In the genomic region with DNA sequence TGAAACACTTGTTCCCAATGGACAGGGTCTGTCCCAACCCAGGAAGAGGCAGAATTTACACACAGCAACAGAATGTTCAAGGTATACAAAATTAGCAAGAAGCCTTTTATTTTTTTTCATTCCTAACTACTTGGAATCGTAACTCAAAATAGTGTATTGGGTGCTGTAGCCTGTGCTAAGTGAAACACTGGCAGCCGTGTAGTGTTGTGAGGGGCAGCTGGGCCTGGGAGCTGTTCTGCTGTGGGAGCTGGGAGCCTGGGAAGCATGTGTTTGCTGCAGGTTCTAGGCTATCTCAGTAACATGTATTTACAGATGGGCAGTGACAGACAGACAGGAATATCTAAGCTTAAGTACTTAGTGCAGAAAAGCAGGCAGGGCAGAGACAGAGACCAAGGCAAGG, we compare ENCODE assay signal across 30 mouse cellular contexts. TPM values are rescaled to one million over a fixed set of nuclear protein-coding genes. Genes with fewer than 3 reads are reported as not detected.
DNase-seq lines count a peak whose midpoint lies in the region; ATAC-seq and TF ChIP-seq lines count a peak whose summit lies in the region.
"Had no signal": no experiment of that assay in that cellular context is flagged by ENCODE, and none has a peak within 500 bp of the region (broad histone marks: within the 10 kb centered on the region; RNA-seq: fewer than 3 reads in every experiment).

No protein-coding gene starts in this region.

- H3K4me1 ChIP-seq in hindbrain, postnatal 0 days (ENCODE audit: insufficient read depth, low read length) = peaks cover 6% of the 10 kb centered on the region; the same call in 1 of the 2 replicates
- H3K4me1 ChIP-seq in hindbrain, embryonic 12.5 days = peaks cover 4% of the 10 kb centered on the region; the same call in 1 of the 2 replicates
- H3K4me1 ChIP-seq: embryonic facial prominence, embryonic 10.5 days; heart, embryonic 10.5 days; heart, embryonic 13.5 days had no signal

- intact Hi-C loops in left cerebral cortex, postnatal 14 days (cut with DNase I) = no loop called here

- no peaks in the 10 kb centered on the region for H3K27me3 ChIP-seq in hindbrain, postnatal 0 days (ENCODE audit: insufficient read depth, low read length)
- H3K27me3 ChIP-seq in hindbrain, embryonic 12.5 days = no peaks in the 10 kb centered on the region
- H3K27me3 ChIP-seq: embryonic facial prominence, embryonic 13.5 days; forebrain, embryonic 12.5 days; heart, embryonic 13.5 days; hindbrain, embryonic 15.5 days had no signal

- WGBS in hindbrain, postnatal 0 days = 78% methylated on average over 2 of the region's 2 CpGs
- WGBS in hindbrain, embryonic 12.5 days = 92% methylated on average over 2 of the region's 2 CpGs

- no peak for ATAC-seq in hindbrain, postnatal 0 days
- no peak for ATAC-seq in hindbrain, embryonic 12.5 days (ENCODE audit: low FRiP score)
- ATAC-seq: CD4-positive, CD25-positive, alpha-beta regulatory T cell, adult 4 months; forebrain, embryonic 16.5 days had no signal

- H3K27ac ChIP-seq in hindbrain, postnatal 0 days = 0 out of 2 replicates have a peak overlapping the region, but pooled peaks have one; percentile 1
- no peak overlapping the region for H3K27ac ChIP-seq in hindbrain, embryonic 12.5 days
- H3K27ac ChIP-seq: embryonic facial prominence, embryonic 10.5 days; embryonic facial prominence, embryonic 13.5 days; forebrain, embryonic 12.5 days; heart, adult 2 months; heart, embryonic 10.5 days; heart, embryonic 13.5 days; hindbrain, embryonic 15.5 days had no signal

- H3K4me2 ChIP-seq in hindbrain, postnatal 0 days (ENCODE audit: low read depth, low read length) = no peak overlapping the region
- H3K4me2 ChIP-seq in hindbrain, embryonic 12.5 days (replicated peaks) = no peak overlapping the region
- H3K4me2 ChIP-seq: embryonic facial prominence, embryonic 13.5 days; forebrain, embryonic 12.5 days; heart, embryonic 13.5 days; hindbrain, embryonic 15.5 days had no signal

- H3K9ac ChIP-seq in hindbrain, postnatal 0 days (replicated peaks; ENCODE audit: low read length) = no peak overlapping the region
- no peak overlapping the region for H3K9ac ChIP-seq in hindbrain, embryonic 12.5 days
- H3K9ac ChIP-seq: embryonic facial prominence, embryonic 13.5 days; forebrain, embryonic 12.5 days; heart, embryonic 13.5 days; hindbrain, embryonic 15.5 days had no signal

- no peaks in the 10 kb centered on the region for H3K36me3 ChIP-seq in hindbrain, postnatal 0 days (ENCODE audit: insufficient read depth, low read length)
- peaks cover 3% of the 10 kb centered on the region for H3K36me3 ChIP-seq in hindbrain, embryonic 12.5 days
- H3K36me3 ChIP-seq: embryonic facial prominence, embryonic 13.5 days; forebrain, embryonic 12.5 days; heart, embryonic 10.5 days; heart, embryonic 13.5 days; hindbrain, embryonic 15.5 days had no signal

- no peak for DNase-seq in hindbrain, postnatal 0 days (ENCODE audit: low spot score)
- peak; percentile 29 to 63 for DNase-seq in left cerebral cortex, postnatal 14 days (ENCODE audit: low spot score in 2 of 2)
- no peak for DNase-seq in left cerebral cortex, adult 8-10 months (ENCODE audit: low spot score in 2 of 2)
- peak; percentile 24 for DNase-seq in right cerebral cortex, postnatal 25 days
- no peak for DNase-seq in right cerebral cortex, postnatal 36 days (ENCODE audit: low spot score in 2 of 2)
- DNase-seq: adrenal gland, adult 2 months; adrenal gland, postnatal 14 days; cerebellum, adult 11-12 months; cerebellum, adult 8-10 months; cerebellum, postnatal 10 days; cerebellum, postnatal 36 days; embryo, embryonic 11 days; gastrocnemius, postnatal 10 days; gastrocnemius, postnatal 36 days; heart, adult 2 months; heart, postnatal 14 days; heart, postnatal 4 days had no signal

- no peak for TF ChIP-seq CTCF in hindbrain, postnatal 0 days (IDR thresholded peaks at IDR 0.05; ENCODE audit: low read depth)

- H3K4me3 ChIP-seq in hindbrain, postnatal 0 days (ENCODE audit: low read length) = no peak overlapping the region
- no peak overlapping the region for H3K4me3 ChIP-seq in hindbrain, embryonic 12.5 days
- H3K4me3 ChIP-seq: embryonic facial prominence, embryonic 10.5 days; embryonic facial prominence, embryonic 13.5 days; erythroblast, embryonic 14.5 days; forebrain, embryonic 12.5 days; heart, adult 2 months; heart, embryonic 10.5 days; heart, embryonic 13.5 days; hindbrain, embryonic 15.5 days had no signal

- H3K9me3 ChIP-seq in hindbrain, postnatal 0 days (ENCODE audit: low read length) = no peaks in the 10 kb centered on the region
- no peaks in the 10 kb centered on the region for H3K9me3 ChIP-seq in hindbrain, embryonic 12.5 days (replicated peaks)
- H3K9me3 ChIP-seq: embryonic facial prominence, embryonic 10.5 days; embryonic facial prominence, embryonic 13.5 days; forebrain, embryonic 12.5 days; heart, embryonic 10.5 days; heart, embryonic 13.5 days; hindbrain, embryonic 15.5 days had no signal

RNA-seq across cellular contexts. Expression of a gene that starts 54.9 kb away (rescaled TPM):
- total RNA-seq in hindbrain, postnatal 0 days (2014; rRNA removed) = 52.7 and 52.8 TPM in 2 replicates
- 21.9 and 23.2 TPM in 2 replicates for polyA plus RNA-seq in hindbrain, postnatal 0 days (2015; fragmentation: Nextera tagmentation; extraction: Ambion mirVana)
- 2.9 and 4.6 TPM in 2 replicates for polyA plus RNA-seq in hindbrain, embryonic 12.5 days (2016; fragmentation: Nextera tagmentation; extraction: Ambion mirVana)
- 100 to 1,000 TPM; 114 to 120 TPM for total RNA-seq in left cerebral cortex, postnatal 14 days (2021)
- total RNA-seq in left cerebral cortex, adult 8-10 months (2022) = 100 to 1,000 TPM; 132 to 138 (median 136) TPM
- total RNA-seq: granulocyte monocyte progenitor cell, adult 5-6 weeks; MEL had no signal
- polyA plus RNA-seq: C2C12; erythroblast, embryonic 14.5 days had no signal

Comparison
In these comparisons a context has a peak if more than half of its experiments do, and no peak if none do; other contexts are left out.
1. DNase-seq: peak in left cerebral cortex, postnatal 14 days (2 of 2) and right cerebral cortex, postnatal 25 days (single experiment); none in hindbrain, postnatal 0 days (single experiment), left cerebral cortex, adult 8-10 months (0 of 2) and right cerebral cortex, postnatal 36 days (0 of 2).